Mouse (Mus musculus): Measurements from ENCODE around the gene Pabpc4. TPM values are rescaled to one million over a fixed set of nuclear protein-coding genes. Genes with fewer than 3 reads are reported as not detected.

Pabpc4 gene
- polyA plus RNA-seq, 1 experiment from 2014 or later: 33.2 TPM

DNA sequence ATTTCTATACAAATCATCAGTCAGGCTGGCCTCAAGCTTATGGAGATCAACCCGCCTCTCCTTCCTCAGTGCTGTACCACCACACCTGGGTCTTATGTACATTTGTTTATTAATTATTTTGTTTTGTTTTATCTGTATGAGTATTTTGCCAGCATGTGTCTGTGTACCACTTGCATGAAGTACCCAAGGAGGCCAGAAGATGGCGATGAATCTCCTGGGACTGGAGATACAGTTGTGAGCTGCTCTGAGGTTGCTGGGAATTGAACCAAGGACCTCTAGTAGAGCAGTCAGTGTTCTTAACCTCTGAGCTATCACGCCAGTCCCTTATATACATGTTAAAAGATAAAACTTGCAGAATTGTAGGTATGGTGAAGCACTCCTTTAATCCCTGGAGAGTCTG is 38.8 kb upstream of the Pabpc4 start:
- WGBS (ENCODE audit: insufficient replicate concordance): 67% methylated on average over 3 of the region's 3 CpGs
- TF ChIP-seq EP300 (IDR thresholded peaks at IDR 0.05; ENCODE audit: low read depth) (no peak), CTCF (IDR thresholded peaks at IDR 0.05; ENCODE audit: low read depth) (peak; percentile 59)
- Histone ChIP-seq H3K9ac (replicated peaks) (no peak overlapping the region), H3K4me1 (ENCODE audit: insufficient read depth) (peaks cover 5% of the 10 kb centered on the region), H3K36me3 (replicated peaks; ENCODE audit: insufficient read depth, low read length) (no peaks in the 10 kb centered on the region), H3K4me3 (ENCODE audit: low read depth, low read length) (no peak overlapping the region), H3K27me3 (ENCODE audit: insufficient read depth, low read length) (no peaks in the 10 kb centered on the region), H3K9me3 (ENCODE audit: low read length) (no peaks in the 10 kb centered on the region), H3K4me2 (ENCODE audit: low read depth, low read length) (no peak overlapping the region), H3K27ac (ENCODE audit: low read depth) (no peak overlapping the region)
- ATAC-seq: no peak
- peak; percentile 37 for DNase-seq

GRCm38 (mm10) chr4:123225718-123226403 is 36.3 kb upstream of the Pabpc4 start:
- WGBS (ENCODE audit: insufficient replicate concordance): 57% methylated on average over 10 of the region's 10 CpGs
- Histone ChIP-seq H3K9ac (replicated peaks) (no peak overlapping the region), H3K4me1 (ENCODE audit: insufficient read depth) (no peaks in the 10 kb centered on the region), H3K36me3 (replicated peaks; ENCODE audit: insufficient read depth, low read length) (no peaks in the 10 kb centered on the region), H3K4me3 (ENCODE audit: low read depth, low read length) (no peak overlapping the region), H3K9me3 (ENCODE audit: low read length) (no peaks in the 10 kb centered on the region), H3K27ac (ENCODE audit: low read depth) (no peak overlapping the region), H3K4me2 (ENCODE audit: low read depth, low read length) (no peak overlapping the region), H3K27me3 (ENCODE audit: insufficient read depth, low read length) (no peaks in the 10 kb centered on the region)
- TF ChIP-seq EP300 (IDR thresholded peaks at IDR 0.05; ENCODE audit: low read depth): no peak
- no peak for TF ChIP-seq CTCF (IDR thresholded peaks at IDR 0.05; ENCODE audit: low read depth)
- peak; percentile 21; the same call in 1 of the 2 replicates for ATAC-seq
- DNase-seq: no peak

DNA sequence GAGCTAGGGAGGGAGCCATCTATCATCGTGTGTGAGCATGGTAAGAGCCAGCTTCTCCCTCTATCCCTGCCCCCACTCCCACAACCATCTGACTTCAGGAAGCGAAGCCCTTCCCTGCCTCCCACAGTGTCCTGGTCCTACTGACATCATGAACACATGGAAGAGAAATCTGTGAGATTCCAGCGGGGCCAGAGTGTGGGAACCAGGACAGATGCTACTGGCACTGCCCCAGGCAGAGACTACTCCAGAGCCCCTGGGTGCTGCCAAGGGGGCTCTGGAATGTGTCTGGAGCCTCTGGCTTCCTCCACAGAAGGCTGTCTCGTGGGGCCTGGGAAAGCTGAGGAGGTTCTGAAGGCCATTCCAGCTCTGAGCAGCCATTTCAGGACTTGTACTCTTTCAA is 34.4 kb upstream of the Pabpc4 start:
- no peak overlapping the region for H3K27ac ChIP-seq (ENCODE audit: low read depth)
- H3K4me2 ChIP-seq (ENCODE audit: low read depth, low read length): no peak overlapping the region
- no peak overlapping the region for H3K9ac ChIP-seq (replicated peaks)
- 0 out of 2 replicates have a peak, but pooled peaks cover 6% of the 10 kb centered on the region for H3K27me3 ChIP-seq (ENCODE audit: insufficient read depth, low read length)
- H3K36me3 ChIP-seq (replicated peaks; ENCODE audit: insufficient read depth, low read length): no peaks in the 10 kb centered on the region
- TF ChIP-seq EP300 (IDR thresholded peaks at IDR 0.05; ENCODE audit: low read depth): no peak
- no peak for TF ChIP-seq CTCF (IDR thresholded peaks at IDR 0.05; ENCODE audit: low read depth)
- H3K4me3 ChIP-seq (ENCODE audit: low read depth, low read length): no peak overlapping the region
- no peaks in the 10 kb centered on the region for H3K4me1 ChIP-seq (ENCODE audit: insufficient read depth)
- H3K9me3 ChIP-seq (ENCODE audit: low read length): no peaks in the 10 kb centered on the region
- 39% methylated on average over 4 of the region's 4 CpGs for WGBS (ENCODE audit: insufficient replicate concordance)
- ATAC-seq (no peak), DNase-seq (no peak)

DNA sequence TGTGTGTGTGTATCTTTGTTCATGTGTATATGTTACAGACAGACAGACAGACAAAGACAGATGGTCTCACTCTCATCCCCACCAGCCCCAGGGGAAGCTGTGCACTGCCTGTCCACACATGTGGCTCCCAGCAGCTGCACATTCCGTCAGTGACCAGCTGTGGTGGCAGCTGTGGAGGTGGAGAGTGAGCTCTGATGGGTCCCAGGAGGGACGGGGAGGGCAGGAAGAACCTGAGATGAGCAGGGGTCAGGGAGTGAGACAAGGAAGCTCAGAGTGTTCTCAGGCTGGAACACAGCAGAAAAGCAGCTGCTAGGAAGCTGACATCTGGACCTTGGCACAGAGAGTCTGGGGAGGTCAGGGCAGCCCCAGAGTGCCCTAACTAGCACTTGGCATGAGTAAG is 33.9 kb upstream of the Pabpc4 start:
- H3K36me3 ChIP-seq (replicated peaks; ENCODE audit: insufficient read depth, low read length): no peaks in the 10 kb centered on the region
- H3K4me2 ChIP-seq (ENCODE audit: low read depth, low read length): no peak overlapping the region
- no peak overlapping the region for H3K27ac ChIP-seq (ENCODE audit: low read depth)
- DNase-seq: peak; percentile 50
- H3K4me1 ChIP-seq (ENCODE audit: insufficient read depth): no peaks in the 10 kb centered on the region; the same call in 1 of the 2 replicates
- H3K27me3 ChIP-seq (ENCODE audit: insufficient read depth, low read length): 0 out of 2 replicates have a peak, but pooled peaks cover 6% of the 10 kb centered on the region
- WGBS (ENCODE audit: insufficient replicate concordance): 39% methylated on average over 2 of the region's 2 CpGs
- no peak for TF ChIP-seq CTCF (IDR thresholded peaks at IDR 0.05; ENCODE audit: low read depth)
- TF ChIP-seq EP300 (IDR thresholded peaks at IDR 0.05; ENCODE audit: low read depth): no peak
- H3K9ac ChIP-seq (replicated peaks): no peak overlapping the region
- no peak overlapping the region for H3K4me3 ChIP-seq (ENCODE audit: low read depth, low read length)
- peak; percentile 60 for ATAC-seq
- H3K9me3 ChIP-seq (ENCODE audit: low read length): no peaks in the 10 kb centered on the region

DNA sequence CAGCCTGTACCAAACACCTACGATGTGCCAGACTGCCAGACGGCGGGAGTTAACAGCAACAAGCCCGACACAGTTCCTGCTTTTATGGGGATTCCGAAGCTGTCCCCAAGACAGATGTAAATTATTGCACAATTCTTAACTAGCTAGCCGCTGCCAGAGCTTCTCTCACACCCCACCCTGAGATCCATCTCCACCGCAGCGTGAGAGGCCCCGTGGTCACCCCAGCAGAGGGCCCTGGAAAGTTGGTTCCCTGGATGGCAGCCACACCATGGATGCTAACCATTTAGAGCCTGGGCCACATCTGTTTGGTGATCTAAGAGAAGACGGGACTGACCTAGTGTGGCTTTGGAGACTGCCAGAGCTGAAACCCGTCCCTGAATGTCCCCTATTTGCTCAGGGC is 33.0 kb upstream of the Pabpc4 start:
- ATAC-seq: no peak
- H3K27ac ChIP-seq (ENCODE audit: low read depth): no peak overlapping the region
- H3K36me3 ChIP-seq (replicated peaks; ENCODE audit: insufficient read depth, low read length): no peaks in the 10 kb centered on the region
- TF ChIP-seq CTCF (IDR thresholded peaks at IDR 0.05; ENCODE audit: low read depth): no peak
- no peak for TF ChIP-seq EP300 (IDR thresholded peaks at IDR 0.05; ENCODE audit: low read depth)
- peaks cover 4% of the 10 kb centered on the region; the same call in 1 of the 2 replicates for H3K4me1 ChIP-seq (ENCODE audit: insufficient read depth)
- no peak overlapping the region for H3K9ac ChIP-seq (replicated peaks)
- H3K4me2 ChIP-seq (ENCODE audit: low read depth, low read length): no peak overlapping the region
- WGBS (ENCODE audit: insufficient replicate concordance): 37% methylated on average over 11 of the region's 11 CpGs
- H3K4me3 ChIP-seq (ENCODE audit: low read depth, low read length): no peak overlapping the region
- DNase-seq: no peak
- peaks cover 10% of the 10 kb centered on the region; the same call in 1 of the 2 replicates for H3K27me3 ChIP-seq (ENCODE audit: insufficient read depth, low read length)
- no peaks in the 10 kb centered on the region for H3K9me3 ChIP-seq (ENCODE audit: low read length)

- Histone ChIP-seq H3K4me2 (ENCODE audit: low read depth, low read length) (peak overlapping the region; percentile 70), H3K27ac (ENCODE audit: low read depth) (0 out of 2 replicates have a peak overlapping the region, but pooled peaks have one; percentile 39), H3K9ac (replicated peaks) (no peak overlapping the region), H3K4me3 (ENCODE audit: low read depth, low read length) (peak overlapping the region; percentile 48; the same call in 1 of the 2 replicates), H3K9me3 (ENCODE audit: low read length) (no peaks in the 10 kb centered on the region), H3K27me3 (ENCODE audit: insufficient read depth, low read length) (peaks cover 23% of the 10 kb centered on the region), H3K36me3 (replicated peaks; ENCODE audit: insufficient read depth, low read length) (no peaks in the 10 kb centered on the region), H3K4me1 (ENCODE audit: insufficient read depth) (peaks cover 11% of the 10 kb centered on the region; the same call in 1 of the 2 replicates)
- DNase-seq (no peak), ATAC-seq (peak; percentile 9; the same call in 1 of the 2 replicates)
- no peak for TF ChIP-seq CTCF (IDR thresholded peaks at IDR 0.05; ENCODE audit: low read depth)
- WGBS (ENCODE audit: insufficient replicate concordance): 26% methylated on average over 3 of the region's 3 CpGs
Measured at GRCm38 (mm10) chr4:123232841-123233240, 29.3 kb upstream of the Pabpc4 start.

All from liver, postnatal 0 days (tissue).